Comparison of ENCODE assay signal across 8 mouse cellular contexts in genomic region chr16:34967120-34967800, GRCm38 (mm10). TPM values are rescaled to one million over a fixed set of nuclear protein-coding genes. Genes with fewer than 3 reads are reported as not detected.
A peak's percentile ranks its signal among the peaks of the same experiment; 100 is the strongest.
DNase-seq lines count a peak whose midpoint lies in the region; ATAC-seq and TF ChIP-seq lines count a peak whose summit lies in the region.

No protein-coding gene starts in this region.

- H3K27ac ChIP-seq in CH12.LX (ENCODE audit: insufficient read depth, low read depth), result no peak overlapping the region
- peak overlapping the region; percentile 65 for H3K27ac ChIP-seq in brown adipose tissue, adult 24 weeks (replicated peaks; ENCODE audit: low read depth, low read length)
- H3K27ac ChIP-seq in forebrain, embryonic 13.5 days, result no peak overlapping the region
- H3K27ac ChIP-seq in heart, embryonic 16.5 days (ENCODE audit: low read length), result no peak overlapping the region
- H3K27ac ChIP-seq in liver, embryonic 11.5 days (ENCODE audit: low read depth, low read length), result no peak overlapping the region; the same call in 1 of the 2 replicates
- H3K27ac ChIP-seq in neural tube, embryonic 14.5 days (ENCODE audit: low read depth, low read length), result no peak overlapping the region

- WGBS in forebrain, embryonic 13.5 days, result 51% methylated on average over 10 of the region's 10 CpGs
- 51% methylated on average over 10 of the region's 10 CpGs for WGBS in heart, embryonic 16.5 days
- 64% methylated on average over 10 of the region's 10 CpGs for WGBS in liver, embryonic 11.5 days
- WGBS in neural tube, embryonic 14.5 days, result 58% methylated on average over 10 of the region's 10 CpGs

- H3K9me3 ChIP-seq in CH12.LX (replicated peaks; ENCODE audit: low read length), result no peaks in the 10 kb centered on the region
- no peaks in the 10 kb centered on the region for H3K9me3 ChIP-seq in forebrain, embryonic 13.5 days (replicated peaks)
- H3K9me3 ChIP-seq in heart, embryonic 16.5 days (replicated peaks; ENCODE audit: control insufficient read depth, low read length), result no peaks in the 10 kb centered on the region
- no peaks in the 10 kb centered on the region for H3K9me3 ChIP-seq in liver, embryonic 11.5 days (ENCODE audit: control insufficient read depth, low read length)
- no peaks in the 10 kb centered on the region for H3K9me3 ChIP-seq in neural tube, embryonic 14.5 days (ENCODE audit: control insufficient read depth, low read length)

- H3K9ac ChIP-seq in CH12.LX (ENCODE audit: insufficient read depth, low read depth), result no peak overlapping the region
- H3K9ac ChIP-seq in forebrain, embryonic 13.5 days, result no peak overlapping the region
- H3K9ac ChIP-seq in heart, embryonic 16.5 days (ENCODE audit: low read length), result no peak overlapping the region
- no peak overlapping the region for H3K9ac ChIP-seq in liver, embryonic 11.5 days (ENCODE audit: low read depth, low read length)
- no peak overlapping the region for H3K9ac ChIP-seq in neural tube, embryonic 14.5 days (replicated peaks; ENCODE audit: low read depth, low read length)

- peak; percentile 33 for DNase-seq in CH12.LX (ENCODE audit: extremely low read depth)
- peak; percentile 79 to 84 for DNase-seq in kidney, postnatal 25 days
- peak; percentile 36 for DNase-seq in liver, embryonic 11.5 days (ENCODE audit: low spot score)
- no peak for DNase-seq in spleen, postnatal 4 days (ENCODE audit: low spot score in 2 of 2)

- TF ChIP-seq CTCF in CH12.LX (conservative IDR thresholded peaks at IDR 0.05 in 1 of 2, IDR thresholded peaks at IDR 0.05 in 1 of 2; ENCODE audit: low read depth in 2 of 2, low read length in 2 of 2), result peak in 1 of 2 experiments; percentile 86; a peak in 2 of 4 replicates

- no peak for TF ChIP-seq EP300 in CH12.LX (IDR thresholded peaks at IDR 0.05; ENCODE audit: low read length)

- in situ Hi-C loops in CH12.LX (cut with MboI; ENCODE audit: low pct_ligation_motif_present, low pct_unique_long_range_greater_than_20kb, low sequenced_read_pairs), result loop anchor here (5.0 kb wide), 1 partner anchor 60 kb away; no protein-coding TSS in a partner anchor

- no peak overlapping the region for H3K4me2 ChIP-seq in CH12.LX (ENCODE audit: insufficient read depth, low read depth, poor library complexity, severe bottlenecking)
- no peak overlapping the region for H3K4me2 ChIP-seq in forebrain, embryonic 13.5 days
- H3K4me2 ChIP-seq in heart, embryonic 16.5 days (ENCODE audit: low read depth, low read length), result no peak overlapping the region
- H3K4me2 ChIP-seq in liver, embryonic 11.5 days, result no peak overlapping the region
- no peak overlapping the region for H3K4me2 ChIP-seq in neural tube, embryonic 14.5 days (ENCODE audit: low read depth, low read length)

- dilution Hi-C loops in CH12.LX (cut with MboI; ENCODE audit: extremely low pct_ligation_motif_present, extremely low pct_unique_long_range_greater_than_20kb, low sequenced_read_pairs), result no loop called here

- TF ChIP-seq POLR2A in CH12.LX (IDR thresholded peaks at IDR 0.05; ENCODE audit: low read depth, low read length), result no peak

- ATAC-seq in forebrain, embryonic 13.5 days, result peak; percentile 94
- peak; percentile 82 for ATAC-seq in heart, embryonic 16.5 days (replicated peaks; ENCODE audit: extremely low read depth, insufficient read depth, low FRiP score)
- peak; percentile 58; the same call in 1 of the 2 replicates for ATAC-seq in liver, embryonic 11.5 days (replicated peaks; ENCODE audit: low FRiP score)
- ATAC-seq in neural tube, embryonic 14.5 days (ENCODE audit: low read depth), result peak; percentile 96

- TF ChIP-seq RAD21 in CH12.LX (IDR thresholded peaks at IDR 0.05; ENCODE audit: low read depth, low read length), result peak; percentile 78

- H3K4me3 ChIP-seq in CH12.LX (replicated peaks in 1 of 3; ENCODE audit: low read depth in 2 of 3, low read length in 2 of 3, poor library complexity in 1 of 3), result no peak overlapping the region
- no peak overlapping the region for H3K4me3 ChIP-seq in brown adipose tissue, adult 24 weeks (ENCODE audit: insufficient read depth, low read depth, low read length)
- no peak overlapping the region for H3K4me3 ChIP-seq in forebrain, embryonic 13.5 days
- H3K4me3 ChIP-seq in heart, embryonic 16.5 days (ENCODE audit: low read length), result no peak overlapping the region
- H3K4me3 ChIP-seq in liver, embryonic 11.5 days (ENCODE audit: low read depth, low read length), result no peak overlapping the region
- no peak overlapping the region for H3K4me3 ChIP-seq in neural tube, embryonic 14.5 days (ENCODE audit: low read depth, low read length)

- no peaks in the 10 kb centered on the region for H3K79me2 ChIP-seq in CH12.LX (replicated peaks; ENCODE audit: control insufficient read depth, extremely low read depth, insufficient read depth, poor library complexity, severe bottlenecking)

- no peaks in the 10 kb centered on the region for H3K36me3 ChIP-seq in CH12.LX (replicated peaks in 1 of 2; ENCODE audit: control insufficient read depth in 1 of 2, insufficient read depth in 1 of 2, low read length in 1 of 2)
- no peaks in the 10 kb centered on the region for H3K36me3 ChIP-seq in forebrain, embryonic 13.5 days (ENCODE audit: poor library complexity, severe bottlenecking)
- no peaks in the 10 kb centered on the region for H3K36me3 ChIP-seq in heart, embryonic 16.5 days (ENCODE audit: control insufficient read depth, insufficient read depth)
- H3K36me3 ChIP-seq in liver, embryonic 11.5 days (ENCODE audit: control insufficient read depth, insufficient read depth, low read length), result no peaks in the 10 kb centered on the region
- H3K36me3 ChIP-seq in neural tube, embryonic 14.5 days (ENCODE audit: control insufficient read depth, insufficient read depth, low read length), result no peaks in the 10 kb centered on the region

- H3K27me3 ChIP-seq in CH12.LX (replicated peaks), result peaks cover 86% of the 10 kb centered on the region
- no peaks in the 10 kb centered on the region for H3K27me3 ChIP-seq in forebrain, embryonic 13.5 days
- H3K27me3 ChIP-seq in heart, embryonic 16.5 days (ENCODE audit: control insufficient read depth, insufficient read depth, low read length), result no peaks in the 10 kb centered on the region
- H3K27me3 ChIP-seq in liver, embryonic 11.5 days (replicated peaks; ENCODE audit: control insufficient read depth, insufficient read depth, low read length), result no peaks in the 10 kb centered on the region
- H3K27me3 ChIP-seq in neural tube, embryonic 14.5 days (ENCODE audit: control insufficient read depth, insufficient read depth, low read length), result 0 out of 2 replicates have a peak, but pooled peaks cover 2% of the 10 kb centered on the region

- 0 out of 4 replicates have a peak, but pooled peaks cover 0 to 2% of the 10 kb centered on the region in 2 experiments for H3K4me1 ChIP-seq in CH12.LX (ENCODE audit: control insufficient read depth in 1 of 2, insufficient read depth in 2 of 2)
- peaks cover 5% of the 10 kb centered on the region; the same call in 1 of the 2 replicates for H3K4me1 ChIP-seq in brown adipose tissue, adult 24 weeks (ENCODE audit: control insufficient read depth, insufficient read depth, insufficient read length, low read length)
- 0 out of 2 replicates have a peak, but pooled peaks cover 3% of the 10 kb centered on the region for H3K4me1 ChIP-seq in forebrain, embryonic 13.5 days
- H3K4me1 ChIP-seq in heart, embryonic 16.5 days (ENCODE audit: control insufficient read depth, insufficient read depth, low read length), result peaks cover 18% of the 10 kb centered on the region
- peaks cover 4% of the 10 kb centered on the region; the same call in 1 of the 2 replicates for H3K4me1 ChIP-seq in liver, embryonic 11.5 days (replicated peaks; ENCODE audit: control insufficient read depth, insufficient read depth, low read length)
- H3K4me1 ChIP-seq in neural tube, embryonic 14.5 days (ENCODE audit: control insufficient read depth, insufficient read depth, low read length), result no peaks in the 10 kb centered on the region; the same call in 1 of the 2 replicates

TF ChIP-seq in CH12.LX, 34 proteins besides CTCF, POLR2A, EP300 and RAD21:
- TF ChIP-seq SMC3 (IDR thresholded peaks at IDR 0.05; ENCODE audit: low read depth, low read length), result peak; percentile 69
- no peak for TF ChIP-seq IRF4 (IDR thresholded peaks at IDR 0.05; ENCODE audit: low read depth, low read length)
- TF ChIP-seq TBP (conservative IDR thresholded peaks at IDR 0.05; ENCODE audit: low read depth, low read length), result no peak
- no peak for TF ChIP-seq CHD2 (IDR thresholded peaks at IDR 0.05; ENCODE audit: low read length)

RNA-seq across cellular contexts. Expression of gene Hacd2, which starts 55.0 kb away (rescaled TPM):
- total RNA-seq in CH12.LX (2012; rRNA removed) (33.2 and 50.3 TPM in 2 replicates), CH12.LX (2014; rRNA removed) (30.1 and 49.7 TPM in 2 replicates)
- polyA plus RNA-seq in CH12.LX (2012; ENCODE audit: insufficient read length, low read depth), result 133 and 135 TPM in 2 replicates
- 171 and 187 TPM in 2 replicates for polyA plus RNA-seq in brown adipose tissue, adult 24 weeks (2012; ENCODE audit: insufficient read depth, insufficient read length, missing spikeins)
- 40.8 and 42.2 TPM in 2 replicates for polyA plus RNA-seq in forebrain, embryonic 13.5 days (2015; fragmentation: Nextera tagmentation; extraction: Ambion mirVana)
- 61.5 and 61.9 TPM in 2 replicates for polyA plus RNA-seq in heart, embryonic 16.5 days (2015; fragmentation: Nextera tagmentation; extraction: Ambion mirVana)
- polyA plus RNA-seq in liver, embryonic 11.5 days (2014; fragmentation: Nextera tagmentation; extraction: Ambion mirVana), result 49.1 and 50.2 TPM in 2 replicates
- polyA plus RNA-seq in neural tube, embryonic 14.5 days (2014; fragmentation: Nextera tagmentation; extraction: Ambion mirVana), result 25.7 and 28.9 TPM in 2 replicates

Comparison
In these comparisons a context has a peak if more than half of its experiments do, and no peak if none do; other contexts are left out.
1. DNase-seq: peak in CH12.LX (single experiment), kidney, postnatal 25 days (2 of 2) and liver, embryonic 11.5 days (single experiment); none in spleen, postnatal 4 days (0 of 2).
2. Peak in every context shown above with its lines, with median percentiles within 50 percentile points of each other: ATAC-seq.